Mouse (Mus musculus) cortical plate, adult 2 months (tissue): ENCODE measurements around the gene Patj.

Experiments used
- CTCF ChIP-seq: fragments of 200-500 bp; IDR thresholded peaks from 2 replicates; pipeline ENCODE4 v1.5.1; 2011; ENCODE audit warnings: mild to moderate bottlenecking, control low read depth, low read length; ENCODE audit not compliant: insufficient read depth; ENCODE audit errors: extremely low read depth
- POLR2A ChIP-seq: fragments of 200-500 bp; IDR thresholded peaks from 2 replicates; pipeline ENCODE4 v1.6.1; 2011; ENCODE audit warnings: mild to moderate bottlenecking, low read length, control low read depth; ENCODE audit not compliant: insufficient read depth; ENCODE audit errors: extremely low read depth

- TF ChIP-seq CTCF = peak; percentile 96
- no peak for TF ChIP-seq POLR2A
These were observed 306.8 kb downstream of the Patj start for GRCm38 (mm10) chr4:98702201-98702894.
